Mouse (Mus musculus): ENCODE results near the gene Col17a1.

DNA sequence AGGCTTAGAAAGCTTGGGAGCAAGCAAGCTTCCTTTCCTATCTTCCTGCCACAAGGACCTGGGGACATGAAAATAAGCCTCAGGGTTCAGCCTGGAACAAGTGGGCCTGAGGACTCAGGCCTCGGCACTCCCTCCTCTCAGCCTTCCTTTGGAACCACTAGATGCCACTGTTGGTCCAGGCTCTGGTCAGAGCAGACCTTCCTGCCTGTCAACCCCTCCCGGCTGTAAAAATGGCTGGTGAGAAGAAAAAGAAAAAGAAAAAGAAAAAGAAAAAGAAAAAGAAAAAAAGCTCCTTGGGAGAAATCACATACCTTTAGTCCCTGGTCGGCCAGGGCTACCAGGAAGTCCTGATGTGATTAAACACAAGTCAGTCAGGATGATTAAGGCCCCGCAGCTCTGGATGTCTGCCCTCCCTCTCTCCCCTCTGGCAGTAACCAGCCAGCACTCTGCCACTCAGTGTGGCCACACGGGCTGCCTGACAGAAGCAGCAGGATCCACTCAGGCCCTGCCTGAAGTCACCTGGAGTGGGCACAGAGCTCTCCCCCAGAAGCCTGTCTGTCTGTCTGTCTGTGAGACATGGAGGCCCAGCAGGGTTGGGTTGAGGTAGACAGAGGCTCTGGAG lies 32.9 kb downstream of the Col17a1 start:
- no peak for TF ChIP-seq GABPA (IDR thresholded peaks at IDR 0.05; ENCODE audit: low read depth, low read length)
- no peak for TF ChIP-seq ZNF384 (IDR thresholded peaks at IDR 0.05; ENCODE audit: low read depth, low read length)
- TF ChIP-seq POLR2A (IDR thresholded peaks at IDR 0.05; ENCODE audit: control insufficient read depth in 1 of 2, insufficient read depth in 1 of 2, low read depth in 1 of 2, low read length in 2 of 2, poor library complexity in 1 of 2): no peak
- TF ChIP-seq MAFK (IDR thresholded peaks at IDR 0.05; ENCODE audit: borderline replicate concordance, low read depth, low read length): no peak
- TF ChIP-seq RCOR1 (IDR thresholded peaks at IDR 0.05; ENCODE audit: low read depth, low read length): no peak
- TF ChIP-seq USF1 (IDR thresholded peaks at IDR 0.05; ENCODE audit: low read depth, low read length): no peak
- no peak for TF ChIP-seq MAZ (IDR thresholded peaks at IDR 0.05; ENCODE audit: low read depth, low read length)
- TF ChIP-seq CTCF (IDR thresholded peaks at IDR 0.05 in 2 of 3, conservative IDR thresholded peaks at IDR 0.05 in 1 of 3; ENCODE audit: control insufficient read depth in 1 of 3, insufficient read depth in 1 of 3, low read depth in 2 of 3, low read length in 3 of 3, poor library complexity in 1 of 3, severe bottlenecking in 1 of 3): peak in 2 of 3 experiments; percentile 58; a peak in 5 of 6 replicates
- no peak for TF ChIP-seq UBTF (IDR thresholded peaks at IDR 0.05; ENCODE audit: borderline replicate concordance, insufficient read depth, low read depth, low read length)
- TF ChIP-seq SIN3A (IDR thresholded peaks at IDR 0.05; ENCODE audit: low read length): no peak
- no peak for TF ChIP-seq EP300 (IDR thresholded peaks at IDR 0.05; ENCODE audit: low read depth in 1 of 2, low read length in 2 of 2)
- no peak for TF ChIP-seq MXI1 (IDR thresholded peaks at IDR 0.05; ENCODE audit: low read depth, low read length)
- TF ChIP-seq E2F4 (IDR thresholded peaks at IDR 0.05; ENCODE audit: borderline replicate concordance, low read depth, low read length): no peak
- TF ChIP-seq CHD1 (IDR thresholded peaks at IDR 0.05; ENCODE audit: low read depth, low read length): no peak

Measured in MEL (cell line).